8 mouse cellular contexts compared by ENCODE assay signal in the genomic region with DNA sequence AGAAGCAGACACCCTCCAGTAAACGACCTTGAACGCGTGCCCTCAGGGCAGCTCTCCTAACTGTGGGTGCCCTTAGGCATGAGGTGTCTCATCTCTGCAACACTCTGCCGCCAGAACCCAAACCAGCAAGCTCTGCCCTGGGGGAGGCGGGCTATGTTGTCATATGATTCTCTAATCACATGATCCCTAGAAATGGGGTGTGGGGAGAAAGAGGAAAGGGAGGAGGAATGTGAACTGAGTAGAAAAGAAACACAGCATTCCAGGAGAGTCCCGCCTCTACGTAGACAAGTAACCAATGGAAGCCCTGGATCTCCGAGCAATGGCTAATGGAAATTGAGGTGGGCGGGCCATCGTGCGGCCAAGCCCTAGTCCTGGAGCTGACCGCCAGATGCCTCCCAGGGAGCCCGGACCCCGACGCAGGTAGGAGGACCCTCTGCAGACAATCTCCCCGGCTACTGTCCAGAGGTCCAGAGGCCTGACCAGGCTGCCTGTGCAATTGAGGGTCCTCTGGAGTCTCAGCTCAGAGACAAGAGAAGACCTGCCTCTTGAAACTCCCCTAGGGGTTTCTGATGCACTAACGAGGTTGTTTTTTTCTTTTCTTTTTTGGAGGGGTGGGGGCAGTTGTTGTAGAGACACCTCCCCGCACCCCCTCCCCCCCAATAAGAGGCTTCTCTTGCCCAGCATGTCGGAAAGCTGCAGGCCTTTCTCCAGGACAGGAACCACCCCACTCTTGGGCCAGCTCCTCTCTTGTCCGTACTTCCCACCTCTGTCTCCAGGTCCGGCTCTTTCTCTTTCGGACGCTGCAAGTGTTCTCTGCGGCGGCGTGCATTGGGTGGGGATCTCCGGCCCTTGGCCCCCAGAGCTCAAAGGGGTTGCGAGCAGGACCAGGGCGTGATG. TPM values are rescaled to one million over a fixed set of nuclear protein-coding genes. Genes with fewer than 3 reads are reported as not detected.
DNase-seq lines count a peak whose midpoint lies in the region; ATAC-seq lines count a peak whose summit lies in the region.

Gene Grn (plus strand): TSS at position 195 of the 897 bp plus-strand sequence.

- H3K9ac ChIP-seq in hindbrain, embryonic 13.5 days: peak within 1 kb of the TSS; percentile 76

- H3K4me2 ChIP-seq in hindbrain, embryonic 13.5 days: peak within 1 kb of the TSS; percentile 95

- H3K9me3 ChIP-seq in hindbrain, embryonic 13.5 days: no peaks in the 10 kb centered on the region

- peak within 1 kb of the TSS; percentile 63 for H3K4me3 ChIP-seq in hindbrain, embryonic 13.5 days

- H3K36me3 ChIP-seq in hindbrain, embryonic 13.5 days: peaks cover 21% of the 10 kb centered on the region

- DNase-seq in T-cell, adult 2 months (ENCODE audit: low spot score): peak; percentile 60
- DNase-seq in cerebellum, postnatal 25 days: peak; percentile 87 to 92
- peak; percentile 70 to 74 for DNase-seq in frontal cortex, postnatal 25 days (ENCODE audit: low spot score in 2 of 2)
- peak in 1 of 2 experiments; percentile 66 for DNase-seq in layer of hippocampus, postnatal 25 days (ENCODE audit: extremely low spot score in 1 of 2, low spot score in 1 of 2)
- DNase-seq in lung, postnatal 14 days: peak; percentile 87
- peak; percentile 85 for DNase-seq in ovary, postnatal 36 days (ENCODE audit: low spot score)
- DNase-seq in thymus, postnatal 25 days: peak; percentile 61

- H3K4me1 ChIP-seq in hindbrain, embryonic 13.5 days (replicated peaks): peaks cover 41% of the 10 kb centered on the region

- 0 out of 2 replicates have a peak, but pooled peaks cover 7% of the 10 kb centered on the region for H3K27me3 ChIP-seq in hindbrain, embryonic 13.5 days

- peak within 1 kb of the TSS; percentile 84 for H3K27ac ChIP-seq in hindbrain, embryonic 13.5 days

- ATAC-seq in hindbrain, embryonic 13.5 days (ENCODE audit: low FRiP score): peak; percentile 90

- WGBS in hindbrain, embryonic 13.5 days: under 1% methylated on average over 29 of the region's 29 CpGs

RNA-seq across cellular contexts. Expression of gene Grn, which starts in this region (rescaled TPM):
- 76.5 and 77.3 TPM in 2 replicates for polyA plus RNA-seq in hindbrain, embryonic 13.5 days (2015; fragmentation: Nextera tagmentation; extraction: Ambion mirVana)
- 10 to 100 TPM; 69.9 to 74.0 TPM for total RNA-seq in layer of hippocampus, postnatal 25 days (2021)
